In the genomic region with DNA sequence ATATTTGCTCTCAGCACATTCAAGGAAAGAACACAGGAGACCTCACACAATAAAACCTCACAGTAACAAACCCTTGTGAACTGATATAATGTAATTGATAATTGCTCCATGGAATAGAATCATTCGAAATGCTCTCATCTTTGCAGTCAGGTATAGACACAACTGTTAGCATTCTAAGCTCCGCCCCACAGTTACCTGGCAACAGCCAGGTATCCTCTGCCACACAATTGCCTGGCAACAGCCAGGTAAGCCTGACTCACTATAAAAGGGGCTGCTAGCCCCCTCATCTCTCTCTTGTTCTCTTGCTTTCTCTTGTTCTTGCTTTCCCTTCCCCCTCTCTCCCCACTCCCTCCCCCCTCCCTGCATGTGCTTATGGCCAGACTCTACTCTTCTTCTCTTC, we compare ENCODE assay signal across 34 mouse cellular contexts. TPM values are rescaled to one million over a fixed set of nuclear protein-coding genes. Genes with fewer than 3 reads are reported as not detected.
DNase-seq lines count a peak whose midpoint lies in the region; ATAC-seq lines count a peak whose summit lies in the region.
"Had no signal": no experiment of that assay in that cellular context is flagged by ENCODE, and none has a peak within 500 bp of the region (broad histone marks: within the 10 kb centered on the region; RNA-seq: fewer than 3 reads in every experiment).

No protein-coding gene starts in this region.

- H3K27ac ChIP-seq in heart, embryonic 10.5 days = no peak overlapping the region
- no peak overlapping the region for H3K27ac ChIP-seq in midbrain, embryonic 14.5 days (replicated peaks; ENCODE audit: low read depth, low read length)
- no peak overlapping the region for H3K27ac ChIP-seq in midbrain, embryonic 13.5 days
- H3K27ac ChIP-seq in midbrain, embryonic 16.5 days (ENCODE audit: low read length) = no peak overlapping the region
- H3K27ac ChIP-seq: embryonic facial prominence, embryonic 12.5 days; embryonic facial prominence, embryonic 15.5 days; forebrain, embryonic 15.5 days; heart, embryonic 15.5 days; hindbrain, embryonic 13.5 days had no signal

- H3K36me3 ChIP-seq in heart, embryonic 10.5 days = no peaks in the 10 kb centered on the region
- no peaks in the 10 kb centered on the region for H3K36me3 ChIP-seq in midbrain, embryonic 14.5 days (ENCODE audit: control insufficient read depth, insufficient read depth, low read length)
- no peaks in the 10 kb centered on the region for H3K36me3 ChIP-seq in midbrain, embryonic 13.5 days
- H3K36me3 ChIP-seq in midbrain, embryonic 16.5 days (ENCODE audit: control insufficient read depth, insufficient read depth, low read length) = no peaks in the 10 kb centered on the region
- H3K36me3 ChIP-seq: embryonic facial prominence, embryonic 12.5 days; embryonic facial prominence, embryonic 15.5 days; forebrain, embryonic 15.5 days; G1E; heart, embryonic 12.5 days; heart, embryonic 15.5 days; hindbrain, embryonic 10.5 days; hindbrain, embryonic 13.5 days had no signal

- no peaks in the 10 kb centered on the region for H3K9me3 ChIP-seq in heart, embryonic 10.5 days
- H3K9me3 ChIP-seq in midbrain, embryonic 14.5 days (ENCODE audit: control insufficient read depth, low read length) = no peaks in the 10 kb centered on the region
- H3K9me3 ChIP-seq in midbrain, embryonic 13.5 days = no peaks in the 10 kb centered on the region
- H3K9me3 ChIP-seq in midbrain, embryonic 16.5 days (replicated peaks; ENCODE audit: control insufficient read depth, low read length, poor library complexity, severe bottlenecking) = no peaks in the 10 kb centered on the region
- H3K9me3 ChIP-seq: embryonic facial prominence, embryonic 12.5 days; embryonic facial prominence, embryonic 15.5 days; forebrain, embryonic 15.5 days; G1E; heart, embryonic 12.5 days; heart, embryonic 15.5 days; hindbrain, embryonic 10.5 days; hindbrain, embryonic 13.5 days had no signal

- H3K9ac ChIP-seq in midbrain, embryonic 14.5 days (replicated peaks; ENCODE audit: low read length) = no peak overlapping the region
- no peak overlapping the region for H3K9ac ChIP-seq in midbrain, embryonic 13.5 days (replicated peaks)
- no peak overlapping the region for H3K9ac ChIP-seq in midbrain, embryonic 16.5 days (ENCODE audit: low read depth, low read length)
- H3K9ac ChIP-seq: embryonic facial prominence, embryonic 12.5 days; embryonic facial prominence, embryonic 15.5 days; forebrain, embryonic 15.5 days; heart, embryonic 12.5 days; heart, embryonic 15.5 days; hindbrain, embryonic 13.5 days had no signal

- no peaks in the 10 kb centered on the region for H3K27me3 ChIP-seq in heart, embryonic 10.5 days (ENCODE audit: insufficient read depth, poor library complexity, severe bottlenecking)
- H3K27me3 ChIP-seq in midbrain, embryonic 14.5 days (ENCODE audit: control insufficient read depth, insufficient read depth, low read length) = no peaks in the 10 kb centered on the region
- no peaks in the 10 kb centered on the region for H3K27me3 ChIP-seq in midbrain, embryonic 13.5 days
- H3K27me3 ChIP-seq in midbrain, embryonic 16.5 days (ENCODE audit: control insufficient read depth, insufficient read depth, low read depth, low read length) = no peaks in the 10 kb centered on the region
- H3K27me3 ChIP-seq: CH12.LX; embryonic facial prominence, embryonic 12.5 days; embryonic facial prominence, embryonic 15.5 days; forebrain, embryonic 15.5 days; heart, embryonic 12.5 days; heart, embryonic 15.5 days; hindbrain, embryonic 13.5 days; Patski had no signal

- H3K4me2 ChIP-seq in midbrain, embryonic 14.5 days (ENCODE audit: low read length) = no peak overlapping the region
- no peak overlapping the region for H3K4me2 ChIP-seq in midbrain, embryonic 13.5 days (replicated peaks)
- H3K4me2 ChIP-seq in midbrain, embryonic 16.5 days (ENCODE audit: low read length) = no peak overlapping the region
- H3K4me2 ChIP-seq: embryonic facial prominence, embryonic 12.5 days; embryonic facial prominence, embryonic 15.5 days; forebrain, embryonic 15.5 days; heart, embryonic 12.5 days; heart, embryonic 15.5 days; hindbrain, embryonic 13.5 days had no signal

- WGBS in heart, embryonic 10.5 days = 78% methylated on average over 2 of the region's 2 CpGs
- WGBS in midbrain, embryonic 14.5 days = 92% methylated on average over 2 of the region's 2 CpGs
- WGBS in midbrain, embryonic 13.5 days = 87% methylated on average over 2 of the region's 2 CpGs
- 83% methylated on average over 2 of the region's 2 CpGs for WGBS in midbrain, embryonic 16.5 days

- ATAC-seq in midbrain, embryonic 14.5 days (ENCODE audit: low FRiP score, low TSS enrichment) = no peak
- ATAC-seq in midbrain, embryonic 13.5 days = no peak
- ATAC-seq in midbrain, embryonic 16.5 days = peak; percentile 77; the same call in 1 of the 2 replicates
- ATAC-seq in megakaryocyte, adult 5-6 weeks (ENCODE audit: poor library complexity, severe bottlenecking) = no peak
- ATAC-seq: forebrain, embryonic 15.5 days; Patski had no signal

- H3K4me1 ChIP-seq in heart, embryonic 10.5 days = peaks cover 8% of the 10 kb centered on the region; the same call in 1 of the 2 replicates
- no peaks in the 10 kb centered on the region for H3K4me1 ChIP-seq in midbrain, embryonic 14.5 days (ENCODE audit: control insufficient read depth, insufficient read depth, low read length)
- peaks cover 5% of the 10 kb centered on the region; the same call in 1 of the 2 replicates for H3K4me1 ChIP-seq in midbrain, embryonic 13.5 days (replicated peaks)
- no peaks in the 10 kb centered on the region for H3K4me1 ChIP-seq in midbrain, embryonic 16.5 days (ENCODE audit: control insufficient read depth, insufficient read depth, low read length)
- H3K4me1 ChIP-seq: embryonic facial prominence, embryonic 12.5 days; embryonic facial prominence, embryonic 15.5 days; heart, embryonic 15.5 days; hindbrain, embryonic 13.5 days had no signal

- H3K4me3 ChIP-seq in heart, embryonic 10.5 days = no peak overlapping the region
- H3K4me3 ChIP-seq in midbrain, embryonic 14.5 days (replicated peaks; ENCODE audit: low read depth, low read length) = no peak overlapping the region
- H3K4me3 ChIP-seq in midbrain, embryonic 13.5 days (replicated peaks) = no peak overlapping the region
- H3K4me3 ChIP-seq in midbrain, embryonic 16.5 days (ENCODE audit: low read depth, low read length) = no peak overlapping the region
- H3K4me3 ChIP-seq: embryonic facial prominence, embryonic 12.5 days; embryonic facial prominence, embryonic 15.5 days; forebrain, embryonic 15.5 days; heart, embryonic 12.5 days; heart, embryonic 15.5 days; hindbrain, embryonic 10.5 days; hindbrain, embryonic 13.5 days had no signal

- peak; percentile 3 for DNase-seq in heart, adult 11 months
- no peak for DNase-seq in heart, embryonic 10.5 days (ENCODE audit: low spot score)
- peak; percentile 2 for DNase-seq in midbrain, embryonic 14.5 days
- DNase-seq: adrenal gland, adult 2 months; adrenal gland, postnatal 14 days; B cell, adult 2 months; cerebellum, adult 11 months; cerebellum, adult 2 months; cerebellum, adult 9-11 months; cerebellum, postnatal 25 days; gastrocnemius, postnatal 10 days; gastrocnemius, postnatal 36 days; heart, postnatal 10 days; heart, postnatal 36 days had no signal

RNA-seq across cellular contexts. Expression of gene H2al2a, which starts 28.2 kb away (rescaled TPM):
- polyA plus RNA-seq in heart, embryonic 10.5 days (2016; fragmentation: Nextera tagmentation; extraction: Ambion mirVana) = not detected in 2 replicates
- not detected in 2 replicates for polyA plus RNA-seq in midbrain, embryonic 14.5 days (2014; fragmentation: Nextera tagmentation; extraction: Ambion mirVana)
- not detected in 2 replicates for polyA plus RNA-seq in midbrain, embryonic 13.5 days (2015; fragmentation: Nextera tagmentation; extraction: Ambion mirVana)
- polyA plus RNA-seq in midbrain, embryonic 16.5 days (2015; fragmentation: Nextera tagmentation; extraction: Ambion mirVana) = not detected in 2 replicates
- total RNA-seq in megakaryocyte, adult 5-6 weeks (2015) = not detected in 2 replicates
- not detected in 2 replicates for total RNA-seq in megakaryocyte, adult 5-6 weeks (2017)
- total RNA-seq: adrenal gland, adult 2 months; adrenal gland, postnatal 14 days; adrenal gland, postnatal 4 days; CH12.LX; common myeloid progenitor, adult 5-6 weeks; G1E; gastrocnemius, adult 18-20 months; gastrocnemius, postnatal 10 days; gastrocnemius, postnatal 36 days; granulocyte monocyte progenitor cell, adult 5-6 weeks; heart, adult 8-10 months; heart, postnatal 10 days; heart, postnatal 36 days had no signal
- polyA plus RNA-seq: adrenal gland, adult 2 months; cerebellum, adult 2 months; embryonic facial prominence, embryonic 12.5 days; embryonic facial prominence, embryonic 15.5 days; forebrain, embryonic 11.5 days; forebrain, embryonic 15.5 days; G1E; heart, embryonic 12.5 days; heart, embryonic 15.5 days; hindbrain, embryonic 10.5 days; hindbrain, embryonic 13.5 days; intestine, embryonic 14.5 days; Patski had no signal
